Mouse (Mus musculus): ENCODE results near the gene Zbtb18.

GRCm38 (mm10) chr1:177478578-177478977 lies 36.4 kb downstream of the Zbtb18 start:
- no peak for TF ChIP-seq POLR2A (IDR thresholded peaks at IDR 0.05; ENCODE audit: control insufficient read depth, low read depth, low read length)
- TF ChIP-seq CTCF (IDR thresholded peaks at IDR 0.05; ENCODE audit: control insufficient read depth, insufficient read depth, insufficient replicate concordance, low read depth, low read length) = no peak

Data from testis, adult 2 months (tissue).